Mouse (Mus musculus) heart, embryonic 15.5 days (tissue): Measurements from ENCODE around the gene Ciita. TPM values are rescaled to one million over a fixed set of nuclear protein-coding genes. Genes with fewer than 3 reads are reported as not detected.

Experiments
- ATAC-seq: fragments of 200-750 bp; cut with Nextera tagmentation; replicated peaks from 2 replicates; pipeline ENCODE4 v1.8.0; 2017; ENCODE audit warnings: low read depth, moderate TSS enrichment; ENCODE audit not compliant: insufficient number of reproducible peaks, insufficient read depth, low FRiP score
- H3K27ac ChIP-seq: fragments of 300-500 bp; sonication (generic); 2 replicates; pipeline ENCODE4 v1.5.1; 2015; ENCODE audit warnings: mild to moderate bottlenecking, inconsistent platforms
- H3K27me3 ChIP-seq: fragments of 300-500 bp; sonication (generic); 2 replicates; pipeline ENCODE4 v1.6.1; 2015; ENCODE audit warnings: inconsistent platforms
- H3K36me3 ChIP-seq: fragments of 300-500 bp; sonication (generic); 2 replicates; pipeline ENCODE4 v1.6.1; 2015; ENCODE audit warnings: mild to moderate bottlenecking, inconsistent platforms
- H3K4me1 ChIP-seq: fragments of 300-500 bp; sonication (generic); replicated peaks from 2 replicates; pipeline ENCODE4 v1.6.1; 2015; ENCODE audit warnings: inconsistent platforms
- H3K4me2 ChIP-seq: fragments of 300-500 bp; sonication (generic); 2 replicates; pipeline ENCODE4 v1.6.1; 2015; ENCODE audit warnings: inconsistent platforms, mild to moderate bottlenecking, moderate library complexity
- H3K4me3 ChIP-seq: fragments of 300-500 bp; sonication (generic); 2 replicates; pipeline ENCODE4 v1.5.1; 2015; ENCODE audit warnings: mild to moderate bottlenecking, inconsistent platforms
- H3K9ac ChIP-seq: fragments of 300-500 bp; sonication (generic); 2 replicates; pipeline ENCODE4 v1.6.1; 2015; ENCODE audit warnings: mild to moderate bottlenecking, inconsistent platforms
- H3K9me3 ChIP-seq: fragments of 300-500 bp; sonication (generic); replicated peaks from 2 replicates; pipeline ENCODE4 v1.6.1; 2016; ENCODE audit warnings: inconsistent platforms
- WGBS: fragments of 180-500 bp; shearing (Covaris S2); methylation state at CpG from one replicate; pipeline ENCODE4 v1.1.7; 2015; ENCODE audit warnings: mixed read lengths; 5-methylcytosine and 5-hydroxymethylcytosine counted together
- polyA plus RNA-seq: library from polyadenylated mRNA; unstranded; fragments of >200 nt; fragmentation: Nextera tagmentation; extraction: Ambion mirVana; gene quantifications from 2 replicates; pipeline ENCODE4 v1.2.1, GENCODE M21; 2015

Ciita gene
- polyA plus RNA-seq, 1 experiment from 2014 or later, result 0.53 TPM

GRCm38 (mm10) chr16:10520908-10521614 is 41.2 kb downstream of the Ciita start:
- ATAC-seq, result peak; percentile 47
- H3K4me3 ChIP-seq, result no peak overlapping the region
- WGBS, result 41% methylated on average over 2 of the region's 2 CpGs
- peaks cover 4% of the 10 kb centered on the region for H3K4me1 ChIP-seq
- H3K36me3 ChIP-seq, result no peaks in the 10 kb centered on the region
- no peaks in the 10 kb centered on the region for H3K9me3 ChIP-seq
- no peak overlapping the region for H3K27ac ChIP-seq
- H3K9ac ChIP-seq, result no peak overlapping the region
- H3K4me2 ChIP-seq, result no peak overlapping the region
- H3K27me3 ChIP-seq, result no peaks in the 10 kb centered on the region

GRCm38 (mm10) chr16:10522811-10523210 is 43.0 kb downstream of the Ciita start:
- no peaks in the 10 kb centered on the region for H3K9me3 ChIP-seq
- no peaks in the 10 kb centered on the region for H3K36me3 ChIP-seq
- no peak overlapping the region for H3K4me2 ChIP-seq
- no peak overlapping the region for H3K4me3 ChIP-seq
- 89% methylated on average over 1 of the region's 1 CpGs for WGBS
- ATAC-seq, result no peak
- no peaks in the 10 kb centered on the region for H3K27me3 ChIP-seq
- peaks cover 4% of the 10 kb centered on the region for H3K4me1 ChIP-seq
- H3K27ac ChIP-seq, result no peak overlapping the region
- H3K9ac ChIP-seq, result no peak overlapping the region

- Histone ChIP-seq H3K4me1 (peaks cover 4% of the 10 kb centered on the region), H3K9ac (no peak overlapping the region), H3K9me3 (no peaks in the 10 kb centered on the region), H3K4me3 (no peak overlapping the region), H3K4me2 (no peak overlapping the region), H3K27ac (no peak overlapping the region), H3K36me3 (no peaks in the 10 kb centered on the region), H3K27me3 (no peaks in the 10 kb centered on the region)
- ATAC-seq, result no peak
- 89% methylated on average over 8 of the region's 8 CpGs for WGBS
Observed at GRCm38 (mm10) chr16:10523650-10524049, 43.8 kb downstream of the Ciita start.

- peaks cover 4% of the 10 kb centered on the region for H3K4me1 ChIP-seq
- no peaks in the 10 kb centered on the region for H3K27me3 ChIP-seq
- H3K4me2 ChIP-seq, result no peak overlapping the region
- no peak overlapping the region for H3K27ac ChIP-seq
- no peak for ATAC-seq
- WGBS, result 65% methylated on average over 4 of the region's 4 CpGs
- no peaks in the 10 kb centered on the region for H3K9me3 ChIP-seq
- no peak overlapping the region for H3K4me3 ChIP-seq
- no peak overlapping the region for H3K9ac ChIP-seq
- H3K36me3 ChIP-seq, result 0 out of 2 replicates have a peak, but pooled peaks cover 3% of the 10 kb centered on the region
Observed at GRCm38 (mm10) chr16:10524866-10525609, 45.2 kb downstream of the Ciita start.

- WGBS, result 57% methylated on average over 2 of the region's 2 CpGs
- H3K9me3 ChIP-seq, result no peaks in the 10 kb centered on the region
- peaks cover 8% of the 10 kb centered on the region for H3K4me1 ChIP-seq
Observed at GRCm38 (mm10) chr16:10525610-10525980, 45.7 kb downstream of the Ciita start.

GRCm38 (mm10) chr16:10527046-10527644 is 47.3 kb downstream of the Ciita start:
- Histone ChIP-seq H3K4me3 (no peak overlapping the region), H3K4me2 (no peak overlapping the region), H3K4me1 (peaks cover 7% of the 10 kb centered on the region), H3K27me3 (no peaks in the 10 kb centered on the region), H3K36me3 (0 out of 2 replicates have a peak, but pooled peaks cover 3% of the 10 kb centered on the region), H3K27ac (no peak overlapping the region), H3K9ac (no peak overlapping the region), H3K9me3 (no peaks in the 10 kb centered on the region)
- ATAC-seq, result no peak
- 76% methylated on average over 6 of the region's 6 CpGs for WGBS

More at GRCm38 (mm10) chr16:10525610-10525980, 45.7 kb downstream of the Ciita start:
- Histone ChIP-seq H3K27me3 (no peaks in the 10 kb centered on the region), H3K36me3 (0 out of 2 replicates have a peak, but pooled peaks cover 3% of the 10 kb centered on the region), H3K27ac (no peak overlapping the region), H3K4me2 (no peak overlapping the region), H3K9ac (no peak overlapping the region), H3K4me3 (no peak overlapping the region)
- no peak for ATAC-seq

- 78% methylated on average over 3 of the region's 3 CpGs for WGBS
- no peak overlapping the region for H3K9ac ChIP-seq
Observed at GRCm38 (mm10) chr16:10528382-10528781, 48.5 kb downstream of the Ciita start.

GRCm38 (mm10) chr16:10530179-10530578 is 50.3 kb downstream of the Ciita start:
- Histone ChIP-seq H3K27ac (peak overlapping the region; percentile 43; the same call in 1 of the 2 replicates), H3K27me3 (no peaks in the 10 kb centered on the region), H3K36me3 (0 out of 2 replicates have a peak, but pooled peaks cover 6% of the 10 kb centered on the region), H3K4me3 (no peak overlapping the region), H3K9me3 (no peaks in the 10 kb centered on the region), H3K4me2 (0 out of 2 replicates have a peak overlapping the region, but pooled peaks have one; percentile 24), H3K9ac (no peak overlapping the region), H3K4me1 (peaks cover 31% of the 10 kb centered on the region)
- ATAC-seq, result peak; percentile 58; the same call in 1 of the 2 replicates
- WGBS, result 54% methylated on average over 4 of the region's 4 CpGs

More at GRCm38 (mm10) chr16:10528382-10528781, 48.5 kb downstream of the Ciita start:
- Histone ChIP-seq H3K27me3 (no peaks in the 10 kb centered on the region), H3K4me3 (no peak overlapping the region), H3K4me2 (no peak overlapping the region), H3K27ac (no peak overlapping the region), H3K36me3 (0 out of 2 replicates have a peak, but pooled peaks cover 3% of the 10 kb centered on the region), H3K9me3 (no peaks in the 10 kb centered on the region), H3K4me1 (peaks cover 17% of the 10 kb centered on the region)
- ATAC-seq, result no peak

GRCm38 (mm10) chr16:10533781-10534180 is 53.9 kb downstream of the Ciita start:
- Histone ChIP-seq H3K4me3 (no peak overlapping the region), H3K4me2 (no peak overlapping the region), H3K27me3 (no peaks in the 10 kb centered on the region), H3K4me1 (peaks cover 55% of the 10 kb centered on the region), H3K27ac (no peak overlapping the region), H3K9me3 (no peaks in the 10 kb centered on the region), H3K9ac (no peak overlapping the region), H3K36me3 (0 out of 2 replicates have a peak, but pooled peaks cover 6% of the 10 kb centered on the region)
- WGBS, result 85% methylated on average over 4 of the region's 4 CpGs
- no peak for ATAC-seq

- Histone ChIP-seq H3K27me3 (no peaks in the 10 kb centered on the region), H3K9me3 (no peaks in the 10 kb centered on the region), H3K27ac (no peak overlapping the region), H3K9ac (no peak overlapping the region), H3K36me3 (0 out of 2 replicates have a peak, but pooled peaks cover 2% of the 10 kb centered on the region), H3K4me2 (no peak overlapping the region), H3K4me3 (no peak overlapping the region), H3K4me1 (peaks cover 58% of the 10 kb centered on the region)
- ATAC-seq, result 0 out of 2 replicates have a peak, but pooled peaks have one; percentile 36
- 51% methylated on average over 7 of the region's 7 CpGs for WGBS
Observed at GRCm38 (mm10) chr16:10534567-10534966, 54.7 kb downstream of the Ciita start.

GRCm38 (mm10) chr16:10536323-10536722 is 56.5 kb downstream of the Ciita start:
- H3K27ac ChIP-seq, result no peak overlapping the region
- no peaks in the 10 kb centered on the region for H3K27me3 ChIP-seq
- peaks cover 69% of the 10 kb centered on the region for H3K4me1 ChIP-seq
- H3K4me3 ChIP-seq, result no peak overlapping the region
- H3K4me2 ChIP-seq, result no peak overlapping the region
- H3K9ac ChIP-seq, result no peak overlapping the region
- H3K9me3 ChIP-seq, result no peaks in the 10 kb centered on the region
- 0 out of 2 replicates have a peak, but pooled peaks cover 2% of the 10 kb centered on the region for H3K36me3 ChIP-seq
- no peak for ATAC-seq
- WGBS, result 78% methylated on average over 5 of the region's 5 CpGs
